In the genomic region with DNA sequence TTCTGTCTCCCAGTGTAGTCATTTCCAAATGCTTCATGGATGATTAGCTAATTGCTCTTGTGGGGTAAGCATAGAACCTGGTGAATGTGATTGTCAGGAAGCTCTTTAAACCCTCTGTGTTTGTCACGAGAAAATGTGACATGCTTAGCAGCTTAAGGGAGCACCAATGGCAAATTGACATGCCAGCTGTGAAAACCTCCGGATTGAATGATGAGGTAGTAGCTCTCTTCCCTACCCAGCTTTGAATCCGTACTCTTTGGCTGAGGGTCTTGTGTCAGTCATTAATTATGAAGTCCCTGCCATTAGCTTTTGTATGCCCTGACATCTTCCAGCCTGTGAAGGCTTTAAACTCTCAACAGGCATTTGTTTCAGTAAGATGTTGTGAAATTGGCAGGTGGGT, we compare ENCODE assay signal across 18 mouse cellular contexts.
A peak's percentile ranks its signal among the peaks of the same experiment; 100 is the strongest.
DNase-seq lines count a peak whose midpoint lies in the region; ATAC-seq lines count a peak whose summit lies in the region.
"Had no signal": no experiment of that assay in that cellular context is flagged by ENCODE, and none has a peak within 500 bp of the region (broad histone marks: within the 10 kb centered on the region; RNA-seq: fewer than 3 reads in every experiment).

No protein-coding gene starts in this region.

- peak; percentile 1 for DNase-seq in retina, postnatal 1 day
- DNase-seq in retina, embryonic 14.5 days (ENCODE audit: low spot score), result no peak
- peak; percentile 11 for DNase-seq in midbrain, embryonic 14.5 days
- DNase-seq in thymus, postnatal 10 days (ENCODE audit: low spot score in 2 of 2), result no peak
- no peak for DNase-seq in ovary, postnatal 36 days (ENCODE audit: low spot score)
- DNase-seq in kidney, postnatal 4 days, result no peak
- DNase-seq: adrenal gland, postnatal 14 days; gastrocnemius, postnatal 25 days; layer of hippocampus, postnatal 36 days; lung, adult 18-20 months; thymus, adult 18-20 months had no signal

- H3K27ac ChIP-seq in forebrain, embryonic 15.5 days (replicated peaks), result no peak overlapping the region
- no peak overlapping the region for H3K27ac ChIP-seq in midbrain, embryonic 14.5 days (replicated peaks; ENCODE audit: low read depth, low read length)
- H3K27ac ChIP-seq: embryonic facial prominence, embryonic 15.5 days; limb, embryonic 15.5 days; neural tube, embryonic 13.5 days had no signal

- H3K9me3 ChIP-seq in forebrain, embryonic 15.5 days, result no peaks in the 10 kb centered on the region
- H3K9me3 ChIP-seq in midbrain, embryonic 14.5 days (ENCODE audit: control insufficient read depth, low read length), result no peaks in the 10 kb centered on the region
- H3K9me3 ChIP-seq: embryonic facial prominence, embryonic 15.5 days; limb, embryonic 15.5 days; neural tube, embryonic 13.5 days had no signal

- no peaks in the 10 kb centered on the region for H3K27me3 ChIP-seq in forebrain, embryonic 15.5 days
- no peaks in the 10 kb centered on the region for H3K27me3 ChIP-seq in midbrain, embryonic 14.5 days (ENCODE audit: control insufficient read depth, insufficient read depth, low read length)
- H3K27me3 ChIP-seq: embryonic facial prominence, embryonic 15.5 days; limb, embryonic 15.5 days; neural tube, embryonic 13.5 days; Patski had no signal

- no peak overlapping the region for H3K9ac ChIP-seq in forebrain, embryonic 15.5 days (replicated peaks)
- no peak overlapping the region for H3K9ac ChIP-seq in midbrain, embryonic 14.5 days (replicated peaks; ENCODE audit: low read length)
- H3K9ac ChIP-seq: embryonic facial prominence, embryonic 15.5 days; limb, embryonic 15.5 days; neural tube, embryonic 13.5 days had no signal

- H3K4me1 ChIP-seq in forebrain, embryonic 15.5 days, result peaks cover 4% of the 10 kb centered on the region; the same call in 1 of the 2 replicates
- no peaks in the 10 kb centered on the region for H3K4me1 ChIP-seq in midbrain, embryonic 14.5 days (ENCODE audit: control insufficient read depth, insufficient read depth, low read length)
- H3K4me1 ChIP-seq: embryonic facial prominence, embryonic 15.5 days; limb, embryonic 15.5 days had no signal

- H3K4me2 ChIP-seq in forebrain, embryonic 15.5 days (replicated peaks), result no peak overlapping the region
- H3K4me2 ChIP-seq in midbrain, embryonic 14.5 days (ENCODE audit: low read length), result no peak overlapping the region
- H3K4me2 ChIP-seq: embryonic facial prominence, embryonic 15.5 days; limb, embryonic 15.5 days; neural tube, embryonic 13.5 days had no signal

- 11% methylated on average over 3 of the region's 3 CpGs for WGBS in forebrain, embryonic 15.5 days
- WGBS in midbrain, embryonic 14.5 days, result 17% methylated on average over 3 of the region's 3 CpGs

- no peaks in the 10 kb centered on the region for H3K36me3 ChIP-seq in forebrain, embryonic 15.5 days
- no peaks in the 10 kb centered on the region for H3K36me3 ChIP-seq in midbrain, embryonic 14.5 days (ENCODE audit: control insufficient read depth, insufficient read depth, low read length)
- H3K36me3 ChIP-seq: embryonic facial prominence, embryonic 15.5 days; limb, embryonic 15.5 days; neural tube, embryonic 13.5 days had no signal

- H3K4me3 ChIP-seq in forebrain, embryonic 15.5 days, result no peak overlapping the region
- no peak overlapping the region for H3K4me3 ChIP-seq in midbrain, embryonic 14.5 days (replicated peaks; ENCODE audit: low read depth, low read length)
- H3K4me3 ChIP-seq: embryonic facial prominence, embryonic 15.5 days; limb, embryonic 15.5 days; neural tube, embryonic 13.5 days had no signal

- ATAC-seq in forebrain, embryonic 15.5 days (replicated peaks), result peak; percentile 68
- ATAC-seq in midbrain, embryonic 14.5 days (ENCODE audit: low FRiP score, low TSS enrichment), result peak; percentile 46; the same call in 1 of the 2 replicates
- ATAC-seq: activated CD4-positive, CD25-positive, alpha-beta regulatory T cell, adult 4 months; inflammation-experienced regulatory T-cells, adult 6 months; Patski had no signal

Comparison
In these comparisons a context has a peak if more than half of its experiments do, and no peak if none do; other contexts are left out.
1. DNase-seq: peak in retina, postnatal 1 day (single experiment) and midbrain, embryonic 14.5 days (single experiment); none in retina, embryonic 14.5 days (single experiment), thymus, postnatal 10 days (0 of 2), ovary, postnatal 36 days (single experiment) and kidney, postnatal 4 days (0 of 2).